Mouse (Mus musculus): ENCODE measurements around the gene Dok5.

Gene Dok5

GRCm38 (mm10) chr2:170802984-170803383 is 71.4 kb downstream of the Dok5 start:
- DNase-seq: no peak

DNA sequence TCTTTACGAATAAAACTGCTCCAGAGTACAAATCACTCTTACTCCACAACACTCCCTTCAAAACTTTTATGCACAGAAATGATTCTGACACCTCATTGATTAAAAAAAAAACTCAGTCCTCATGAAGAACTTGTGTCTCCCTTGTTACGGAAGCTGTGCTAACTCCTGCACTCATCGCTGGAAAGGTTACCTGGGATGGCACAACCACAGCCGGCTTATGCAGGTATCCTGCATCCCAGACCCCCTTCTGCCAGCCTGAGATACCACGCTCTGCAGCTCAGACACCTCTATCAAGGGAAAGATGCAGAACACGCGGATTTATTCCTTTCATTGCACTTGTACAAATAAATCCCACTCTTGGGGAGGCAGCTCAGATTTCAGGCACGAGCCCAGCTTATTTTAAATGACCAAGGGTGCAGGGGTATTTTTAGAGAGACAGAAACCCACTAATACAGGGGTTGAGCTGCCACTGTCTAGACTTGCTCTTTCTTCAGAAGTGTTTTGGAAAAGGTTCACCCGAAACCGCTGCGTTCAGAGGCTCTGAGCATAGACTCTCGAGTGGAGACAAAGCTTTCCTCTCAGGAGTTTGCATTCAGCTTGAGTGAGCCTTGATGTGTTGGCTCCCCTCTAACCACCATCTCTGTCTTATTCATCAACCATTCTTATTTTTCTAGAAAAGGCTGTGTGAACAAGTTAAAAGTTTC is 76.1 kb downstream of the Dok5 start:
- no peak for DNase-seq

- DNase-seq: no peak
Measured at GRCm38 (mm10) chr2:170808259-170808789, 76.7 kb downstream of the Dok5 start.

GRCm38 (mm10) chr2:170811356-170811755 is 79.7 kb downstream of the Dok5 start:
- peak; percentile 92 to 94 for DNase-seq

- DNase-seq: no peak
Measured at GRCm38 (mm10) chr2:170816302-170816701, 84.7 kb downstream of the Dok5 start.

DNA sequence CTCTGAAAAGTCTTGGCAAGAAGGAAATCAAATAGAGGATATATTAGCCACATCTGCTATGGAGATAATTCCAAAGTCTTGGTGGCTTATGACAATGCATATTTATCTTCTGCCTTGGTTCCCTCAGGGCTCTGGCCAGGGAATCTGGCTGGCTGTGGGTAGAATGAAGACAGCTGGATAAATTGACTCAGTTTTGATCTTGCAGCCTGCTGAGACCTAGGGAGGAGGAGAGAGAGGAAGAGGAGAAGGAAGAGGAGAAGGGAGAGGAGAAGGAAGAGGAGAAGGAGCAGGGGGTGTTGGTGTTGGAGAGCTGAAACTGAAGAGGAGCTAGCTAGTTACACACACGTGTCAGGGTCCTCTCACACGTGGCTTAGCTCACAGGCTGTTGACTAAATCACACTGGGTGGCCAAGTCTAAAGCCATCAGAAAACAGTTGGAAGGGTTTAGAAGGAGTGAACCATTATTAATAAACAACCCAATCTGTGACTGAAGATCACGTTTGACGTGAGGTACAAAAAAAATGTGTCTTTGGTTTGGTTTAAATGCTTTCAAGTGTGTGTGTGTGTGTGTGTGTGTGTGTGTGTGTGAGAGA is 85.6 kb downstream of the Dok5 start:
- DNase-seq: no peak

DNA sequence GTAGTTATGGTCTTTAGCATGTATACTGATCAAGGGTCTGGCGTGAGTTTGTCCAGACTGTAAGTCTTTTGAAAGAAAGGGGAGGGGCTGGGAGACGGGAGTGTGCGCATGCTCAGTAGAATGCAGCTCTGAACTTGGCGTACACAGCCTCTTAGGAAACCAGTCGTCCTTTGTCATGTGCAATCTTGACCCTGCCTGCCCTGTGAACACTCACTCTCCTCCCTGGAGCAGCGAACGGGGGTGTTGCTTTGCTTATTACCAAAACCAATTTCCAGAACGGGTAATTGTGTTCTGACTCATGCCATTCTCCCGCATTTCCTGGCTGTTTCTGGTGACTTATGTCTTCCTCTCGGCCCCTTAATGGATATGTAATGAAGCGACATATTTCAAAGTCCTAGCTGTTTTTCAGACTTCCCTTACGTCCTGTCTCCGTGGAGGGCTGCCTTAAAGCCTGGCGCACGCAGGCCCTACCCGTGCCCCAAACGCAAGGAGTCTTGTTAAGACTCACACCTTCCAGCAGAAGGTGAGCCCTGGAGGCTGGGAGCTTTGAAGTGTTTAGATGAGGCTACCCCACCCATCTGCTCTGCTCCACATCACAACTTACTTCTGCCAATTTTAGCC is 95.3 kb downstream of the Dok5 start:
- DNase-seq: no peak

DNA sequence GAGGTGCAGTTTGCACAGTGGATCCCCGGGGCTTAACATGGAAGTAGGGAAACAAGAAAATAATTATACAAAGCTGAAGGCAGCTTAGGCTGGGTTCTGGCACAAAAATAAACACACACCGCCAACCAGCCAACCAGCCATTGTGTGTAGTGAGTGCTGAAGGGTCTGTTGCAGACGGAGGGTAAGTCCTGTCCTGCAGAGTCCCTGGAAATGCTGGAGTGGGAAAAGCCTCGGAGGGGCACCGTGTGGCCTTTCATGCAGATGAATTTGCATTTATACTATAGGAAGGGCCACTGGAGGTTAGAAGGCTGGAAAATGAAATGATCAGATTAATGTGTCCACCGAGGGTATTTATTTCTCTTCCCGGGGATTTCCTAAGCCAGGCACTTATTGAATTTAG is 97.2 kb downstream of the Dok5 start:
- no peak for DNase-seq

GRCm38 (mm10) chr2:170829191-170829611 is 97.6 kb downstream of the Dok5 start:
- no peak for DNase-seq

- DNase-seq: no peak
Measured at GRCm38 (mm10) chr2:170829988-170830387, 98.4 kb downstream of the Dok5 start.

GRCm38 (mm10) chr2:170836862-170837261 is 105.3 kb downstream of the Dok5 start:
- peak; percentile 71 for DNase-seq

DNA sequence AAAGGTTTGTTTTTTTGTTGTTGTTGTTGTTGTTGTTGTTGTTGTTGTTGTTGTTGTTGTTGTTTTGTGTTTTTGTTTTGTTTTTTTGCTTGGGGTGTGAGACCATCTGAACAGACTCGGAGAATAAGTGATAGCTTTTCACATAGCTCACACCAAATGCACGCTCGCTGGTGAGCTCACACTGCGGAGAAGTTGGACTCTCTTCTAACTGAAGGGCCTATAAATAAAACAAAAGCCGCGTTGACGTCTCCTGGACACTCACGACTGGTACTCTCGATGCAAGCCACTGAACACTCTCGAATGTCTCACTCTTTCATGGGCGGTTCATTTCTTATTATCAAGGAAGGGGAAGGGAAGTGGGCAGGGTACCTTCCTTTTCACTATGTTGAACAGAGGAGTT is 105.8 kb downstream of the Dok5 start:
- DNase-seq: no peak

DNA sequence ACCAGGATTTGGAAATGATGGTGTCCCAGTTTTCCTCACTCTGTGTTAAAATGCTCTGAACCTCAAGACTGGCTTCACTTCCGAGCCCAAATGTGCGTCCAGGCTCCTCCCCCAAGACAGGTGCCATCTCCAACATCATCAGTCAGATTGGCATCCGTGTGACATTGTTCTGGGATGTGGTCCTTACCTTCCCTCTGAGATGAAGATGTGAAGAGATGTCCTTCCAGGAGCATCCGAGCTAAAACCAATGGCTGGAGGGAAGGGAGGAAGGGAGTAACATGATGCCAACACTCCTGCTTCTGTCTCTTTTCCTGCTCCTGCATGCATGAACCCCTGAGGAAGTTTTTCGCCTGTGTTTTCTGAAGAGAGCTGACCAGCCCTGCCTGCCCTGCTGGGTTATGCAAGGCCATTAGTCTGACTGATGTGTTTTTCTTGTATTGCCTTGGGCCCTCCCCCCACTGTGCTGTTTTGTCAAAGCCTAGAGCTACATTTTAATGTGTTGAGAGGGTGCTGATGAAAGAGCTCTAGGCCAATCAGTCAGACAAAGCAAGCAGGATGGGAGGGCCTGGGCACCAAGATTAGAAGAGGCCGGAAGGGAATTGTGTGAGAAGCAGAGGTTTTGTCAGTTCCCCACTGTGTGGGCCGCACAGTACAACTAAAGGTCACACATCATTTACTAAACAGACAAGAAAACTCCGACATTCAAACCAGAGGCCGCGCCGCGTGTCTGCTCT is 106.4 kb downstream of the Dok5 start:
- DNase-seq: no peak

DNA sequence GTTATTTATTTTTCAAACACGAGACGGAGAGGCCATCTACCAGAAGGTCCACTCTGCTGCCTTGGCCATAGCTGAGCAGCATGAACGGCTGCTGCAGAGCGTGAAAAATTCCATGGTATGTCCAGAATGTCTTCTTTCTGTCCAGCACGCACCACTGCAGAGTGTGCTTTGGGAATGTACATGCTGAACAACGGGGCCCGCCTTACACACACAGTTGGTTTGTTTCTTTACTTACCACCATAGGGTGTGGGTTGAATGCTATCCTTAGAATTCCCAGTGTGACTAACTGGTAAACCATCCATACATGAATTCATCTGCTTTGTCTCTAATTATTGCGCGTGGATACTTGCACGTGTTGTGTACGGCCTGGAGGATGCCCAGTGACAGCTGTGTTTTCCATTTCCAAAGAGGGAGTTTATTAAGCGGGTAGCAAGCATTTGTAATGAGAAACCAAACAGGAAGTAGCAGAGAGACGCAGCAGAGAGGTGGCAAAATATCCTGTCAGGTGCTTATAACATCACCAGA is 109.9 kb downstream of the Dok5 start:
- no peak for DNase-seq

DNA sequence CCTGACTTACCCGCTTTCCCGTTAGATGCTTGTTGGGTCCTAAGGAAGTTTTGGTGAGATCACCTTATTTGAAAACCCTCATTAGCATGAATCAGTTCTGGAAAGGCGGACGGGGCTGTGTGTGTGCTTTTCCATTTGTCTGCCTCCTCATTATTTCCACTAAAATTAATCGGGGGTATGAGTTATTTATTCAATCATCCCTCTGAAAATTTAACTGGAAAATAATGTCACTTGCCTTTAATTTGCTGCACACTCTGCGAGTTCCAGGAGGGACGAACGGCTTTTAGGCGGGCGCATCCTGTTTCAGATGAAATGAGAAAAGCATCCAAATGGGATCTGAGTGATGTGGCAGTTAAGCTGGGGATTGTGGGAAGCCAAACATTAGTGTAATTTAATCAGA is 113.9 kb downstream of the Dok5 start:
- DNase-seq: no peak

DNA sequence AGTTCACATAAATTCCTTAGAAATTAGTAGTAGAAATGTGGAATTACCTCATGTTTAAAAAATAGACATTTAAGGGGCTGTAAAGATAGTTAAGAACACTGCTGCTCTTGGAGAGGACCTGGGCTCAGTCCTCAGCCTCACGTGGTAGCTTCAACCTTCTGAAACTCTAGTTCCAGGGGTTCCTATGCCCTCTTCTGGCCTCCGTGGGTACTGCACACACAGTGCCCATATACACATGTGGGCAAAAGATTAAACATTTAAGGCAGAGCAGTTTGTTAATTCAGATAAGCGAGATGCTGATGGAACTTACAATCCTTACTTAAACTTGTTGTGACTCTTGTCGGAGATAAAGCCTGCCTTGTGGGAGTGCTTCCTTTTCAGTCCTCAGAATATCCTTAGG is 118.5 kb downstream of the Dok5 start:
- peak in 1 of 2 experiments; percentile 25 for DNase-seq

DNA sequence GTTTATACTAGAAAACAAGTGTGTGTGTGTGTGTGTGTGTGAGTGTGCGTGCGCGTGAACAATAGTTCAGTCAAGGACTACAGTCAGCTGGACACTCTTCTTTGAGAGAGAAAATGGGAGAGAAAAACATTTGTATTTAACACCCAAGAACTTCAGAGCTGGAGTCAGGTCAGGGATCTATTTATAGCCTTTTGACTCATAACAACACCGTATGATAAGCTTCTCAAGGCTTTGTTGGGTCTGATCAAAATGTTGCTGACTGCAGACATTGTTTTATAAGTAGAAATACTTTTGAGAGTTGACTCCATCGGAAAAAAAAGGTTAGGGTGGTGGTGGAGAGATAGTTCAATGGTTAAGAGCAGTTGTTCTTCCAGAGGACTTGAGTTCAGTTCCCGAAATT is 120.7 kb downstream of the Dok5 start:
- DNase-seq: no peak

DNA sequence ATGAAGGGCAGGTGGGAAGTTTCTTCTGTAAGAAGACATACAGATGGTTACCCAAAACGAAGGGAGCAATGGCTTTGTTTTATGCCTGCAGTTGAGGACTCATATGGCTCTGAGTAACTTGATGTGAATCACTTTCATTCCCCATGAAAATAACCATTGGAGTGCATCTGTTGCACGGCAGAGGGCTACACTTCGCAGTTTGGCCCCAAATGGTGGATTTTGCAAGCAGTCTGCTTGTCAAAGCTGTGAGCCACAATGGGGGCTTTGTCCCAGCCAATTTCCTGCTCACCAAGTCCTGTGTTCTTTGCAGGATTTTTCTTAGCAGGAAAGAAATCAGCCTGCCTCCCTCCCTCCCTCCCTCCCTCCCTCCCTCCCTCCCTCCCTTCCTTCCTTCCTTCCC is 123.6 kb downstream of the Dok5 start:
- no peak for DNase-seq

DNA sequence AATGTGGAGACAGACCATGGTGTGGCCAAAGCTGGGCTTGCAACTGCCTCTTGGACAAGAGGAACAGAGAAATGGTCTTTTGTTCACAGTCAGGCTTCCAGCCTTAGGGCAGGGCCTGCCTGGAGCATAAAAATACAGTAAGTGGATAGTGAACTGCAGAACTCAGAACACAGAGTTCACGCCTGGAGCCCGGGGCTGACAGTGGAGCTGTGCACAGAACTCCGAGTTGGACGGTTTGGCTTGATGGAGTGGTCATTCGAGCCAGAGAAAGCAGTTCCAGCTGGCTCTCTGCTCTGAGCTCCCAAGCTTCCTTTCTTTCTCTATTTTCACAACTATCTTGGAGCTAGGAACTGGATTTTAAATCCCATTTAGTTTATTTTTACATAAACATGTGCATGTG is 124.5 kb downstream of the Dok5 start:
- DNase-seq: peak; percentile 52 to 73

- DNase-seq: no peak
Measured at GRCm38 (mm10) chr2:170857507-170857906, 125.9 kb downstream of the Dok5 start.

DNA sequence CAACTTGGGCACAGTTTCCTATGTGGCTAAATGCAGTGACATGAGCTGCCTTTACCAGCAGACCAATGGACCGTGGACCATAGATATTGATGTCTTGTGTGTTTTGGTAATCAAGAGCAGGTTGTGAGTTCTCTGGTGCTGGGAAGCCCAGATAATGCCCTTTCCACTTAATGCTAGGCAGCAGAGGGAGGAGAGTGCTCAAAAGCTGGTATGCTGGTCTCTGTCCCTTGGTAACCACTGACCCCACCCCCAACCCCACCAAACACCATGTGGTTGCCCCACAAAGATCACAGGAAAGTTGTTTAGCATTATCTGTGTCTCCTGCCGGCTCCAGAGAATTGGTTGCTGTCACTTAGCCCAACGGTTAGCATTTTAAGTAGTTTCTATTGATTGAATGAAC is 127.0 kb downstream of the Dok5 start:
- no peak for DNase-seq

DNA sequence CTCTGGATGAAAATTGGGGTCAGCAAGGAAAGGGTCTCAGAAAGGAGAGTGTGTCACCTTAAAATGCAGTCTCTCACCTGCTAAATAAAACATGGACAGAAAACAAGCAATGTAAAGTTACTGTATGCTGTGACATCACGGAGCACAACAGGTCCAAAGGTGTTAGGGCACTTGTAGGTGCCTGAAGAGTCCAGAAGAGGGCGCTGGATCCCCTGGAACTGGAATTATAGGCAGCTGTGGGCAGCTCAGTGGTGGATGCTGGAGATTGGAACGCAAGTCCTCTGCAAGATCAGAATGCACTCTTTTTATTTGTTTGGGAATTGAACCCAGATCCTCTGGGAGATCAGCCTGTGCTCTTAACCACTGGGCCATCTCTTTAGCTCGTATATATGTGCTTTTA is 129.0 kb downstream of the Dok5 start:
- peak in 1 of 2 experiments; percentile 35 for DNase-seq

DNA sequence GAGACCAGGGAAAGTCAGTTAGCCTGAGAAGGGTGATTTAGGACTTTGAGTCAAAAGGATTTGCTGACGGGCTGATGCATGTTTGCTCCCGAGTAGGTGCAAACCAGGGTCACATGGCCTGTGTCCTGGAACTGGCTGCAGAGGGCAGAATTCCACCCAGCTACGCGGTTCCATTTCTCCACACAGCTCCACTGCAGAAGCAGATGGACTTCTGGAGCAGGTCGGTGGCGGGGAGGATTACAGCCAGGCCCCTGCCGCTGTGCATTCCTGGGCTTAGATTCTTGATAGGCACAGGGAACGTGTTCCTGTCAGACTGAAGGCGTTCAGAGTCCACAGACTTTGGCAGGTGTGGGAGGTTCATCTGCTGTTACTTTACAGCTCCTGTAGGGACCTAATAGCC is 131.2 kb downstream of the Dok5 start:
- DNase-seq: peak; percentile 36 to 42
